Mouse (Mus musculus) lung, embryonic 15.5 days (tissue): ENCODE measurements at regions not wholly inside any gene's neighbourhood (a gene's known extent, or its start where the extent isn't known, plus 50 kb on each side); places are given as distances from the start of the nearest gene placed in this dataset.

ENCODE experiments used
- ATAC-seq: fragments of 200-750 bp; cut with Nextera tagmentation; 2 replicates; pipeline ENCODE4 v1.8.0; 2017; ENCODE audit warnings: moderate number of reproducible peaks, borderline replicate concordance; ENCODE audit not compliant: low FRiP score, low TSS enrichment; ENCODE audit errors: extremely low read depth
- H3K27ac ChIP-seq: fragments of 300-500 bp; sonication (generic); 2 replicates; pipeline ENCODE4 v1.5.1; 2015; ENCODE audit warnings: moderate library complexity, mild to moderate bottlenecking, inconsistent platforms
- H3K27me3 ChIP-seq: fragments of 300-500 bp; sonication (generic); 2 replicates; pipeline ENCODE4 v1.6.1; 2015; ENCODE audit warnings: inconsistent platforms
- H3K36me3 ChIP-seq: fragments of 300-500 bp; sonication (generic); 2 replicates; pipeline ENCODE4 v1.6.1; 2015; ENCODE audit warnings: inconsistent platforms
- H3K4me1 ChIP-seq: fragments of 300-500 bp; sonication (generic); 2 replicates; pipeline ENCODE4 v1.6.1; 2015; ENCODE audit warnings: inconsistent platforms
- H3K4me2 ChIP-seq: fragments of 300-500 bp; sonication (generic); 2 replicates; pipeline ENCODE4 v1.6.1; 2015; ENCODE audit warnings: inconsistent platforms, mild to moderate bottlenecking, moderate library complexity
- H3K4me3 ChIP-seq: fragments of 300-500 bp; sonication (generic); 2 replicates; pipeline ENCODE4 v1.5.1; 2015; ENCODE audit warnings: mild to moderate bottlenecking, inconsistent platforms
- H3K9ac ChIP-seq: fragments of 300-500 bp; sonication (generic); 2 replicates; pipeline ENCODE4 v1.6.1; 2015; ENCODE audit warnings: inconsistent platforms
- H3K9me3 ChIP-seq: fragments of 300-500 bp; sonication (generic); 2 replicates; pipeline ENCODE4 v1.6.1; 2016; ENCODE audit warnings: inconsistent platforms
- WGBS: fragments of 180-500 bp; shearing (Covaris S2); methylation state at CpG from one replicate; pipeline ENCODE4 v1.1.7; 2015; 5-methylcytosine and 5-hydroxymethylcytosine counted together

DNA sequence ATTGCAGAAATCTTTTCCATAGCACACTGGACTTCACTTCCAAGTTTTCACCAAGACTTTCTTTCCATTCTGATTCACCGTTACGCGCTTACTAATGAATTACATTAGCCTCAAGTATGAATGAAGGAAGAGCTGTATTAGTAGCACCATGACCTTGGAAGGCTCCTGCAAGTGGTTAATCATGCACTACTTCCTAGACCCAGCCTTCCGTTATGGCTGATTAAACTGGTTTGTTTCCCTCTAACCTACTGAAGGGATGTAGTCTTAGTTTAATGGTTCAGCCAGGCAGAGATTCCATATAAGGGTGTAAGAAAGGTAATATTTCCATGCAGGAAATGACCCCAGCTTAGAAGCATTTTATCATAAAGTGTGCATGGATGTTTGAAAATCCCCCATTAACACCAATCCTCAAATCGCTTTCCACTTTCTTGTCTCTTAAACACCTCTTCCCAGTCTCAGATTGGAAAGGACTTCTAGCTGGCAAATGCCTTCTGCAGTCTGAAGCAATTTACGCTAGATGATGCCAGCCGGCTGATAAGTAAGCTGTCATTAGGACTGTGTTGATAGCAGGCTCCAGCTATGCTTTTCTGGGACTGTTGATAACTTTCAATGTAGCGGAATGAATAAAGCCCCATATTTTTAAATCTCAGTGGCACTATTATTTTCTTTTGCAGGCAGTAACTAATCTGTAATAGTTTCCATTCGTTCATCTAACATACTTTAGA, 215.6 kb upstream of the Bmp2 start:
- no peak overlapping the region for H3K27ac ChIP-seq
- no peaks in the 10 kb centered on the region for H3K36me3 ChIP-seq
- H3K4me2 ChIP-seq: no peak overlapping the region
- 76% methylated on average over 9 of the region's 9 CpGs for WGBS
- no peaks in the 10 kb centered on the region for H3K27me3 ChIP-seq
- no peak overlapping the region for H3K4me3 ChIP-seq
- H3K9me3 ChIP-seq: no peaks in the 10 kb centered on the region
- H3K4me1 ChIP-seq: no peaks in the 10 kb centered on the region
- H3K9ac ChIP-seq: no peak overlapping the region
- no peak for ATAC-seq

DNA sequence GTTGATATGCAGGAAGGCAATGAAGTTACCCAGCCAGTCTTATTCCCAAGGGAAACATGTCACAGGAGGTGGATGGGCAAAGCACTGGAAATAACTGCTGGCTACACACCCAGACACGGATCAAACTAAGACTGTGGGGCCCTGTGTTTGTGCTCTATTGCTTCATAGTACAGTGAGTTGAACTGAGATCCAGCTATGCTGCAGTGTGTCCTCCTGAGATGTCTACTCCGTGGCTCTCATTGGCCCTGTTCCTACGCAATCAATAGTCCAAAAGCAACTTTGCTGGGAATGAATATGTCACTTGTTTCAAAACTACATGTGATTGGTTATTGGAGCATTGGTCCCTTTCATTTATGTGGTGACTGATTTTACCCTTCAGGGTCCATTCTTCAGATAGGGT, 213.8 kb upstream of the Bmp2 start:
- WGBS: 74% methylated on average over 3 of the region's 3 CpGs
- Histone ChIP-seq H3K27me3 (no peaks in the 10 kb centered on the region), H3K36me3 (no peaks in the 10 kb centered on the region), H3K4me2 (no peak overlapping the region), H3K4me3 (no peak overlapping the region), H3K4me1 (no peaks in the 10 kb centered on the region), H3K9ac (no peak overlapping the region), H3K27ac (no peak overlapping the region), H3K9me3 (no peaks in the 10 kb centered on the region)
- ATAC-seq: no peak

DNA sequence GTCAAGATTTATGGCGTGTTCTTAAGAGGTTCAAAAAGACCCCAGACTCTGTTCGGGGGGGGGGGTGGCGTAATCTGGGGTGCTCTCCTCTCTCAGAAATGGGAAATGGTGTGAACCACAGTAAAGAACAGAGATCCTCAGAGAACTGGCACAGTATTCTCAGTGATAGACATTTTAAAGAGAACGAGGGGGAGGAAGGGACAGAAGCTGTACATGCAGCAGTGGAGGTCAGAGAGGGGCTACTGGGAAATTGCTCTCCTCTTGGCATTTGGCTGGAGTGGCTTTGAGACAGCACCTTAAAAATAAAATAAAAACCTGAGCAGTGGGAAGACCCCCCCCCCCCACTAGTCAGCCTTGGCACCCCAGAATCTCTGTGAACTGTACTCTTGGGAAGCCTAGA, 210.6 kb upstream of the Bmp2 start:
- H3K9ac ChIP-seq: no peak overlapping the region
- WGBS: 60% methylated on average over 4 of the region's 4 CpGs
- no peaks in the 10 kb centered on the region for H3K36me3 ChIP-seq
- H3K4me1 ChIP-seq: peaks cover 3% of the 10 kb centered on the region; the same call in 1 of the 2 replicates
- no peaks in the 10 kb centered on the region for H3K9me3 ChIP-seq
- H3K27ac ChIP-seq: no peak overlapping the region
- no peak for ATAC-seq
- no peak overlapping the region for H3K4me2 ChIP-seq
- no peaks in the 10 kb centered on the region for H3K27me3 ChIP-seq
- H3K4me3 ChIP-seq: no peak overlapping the region

DNA sequence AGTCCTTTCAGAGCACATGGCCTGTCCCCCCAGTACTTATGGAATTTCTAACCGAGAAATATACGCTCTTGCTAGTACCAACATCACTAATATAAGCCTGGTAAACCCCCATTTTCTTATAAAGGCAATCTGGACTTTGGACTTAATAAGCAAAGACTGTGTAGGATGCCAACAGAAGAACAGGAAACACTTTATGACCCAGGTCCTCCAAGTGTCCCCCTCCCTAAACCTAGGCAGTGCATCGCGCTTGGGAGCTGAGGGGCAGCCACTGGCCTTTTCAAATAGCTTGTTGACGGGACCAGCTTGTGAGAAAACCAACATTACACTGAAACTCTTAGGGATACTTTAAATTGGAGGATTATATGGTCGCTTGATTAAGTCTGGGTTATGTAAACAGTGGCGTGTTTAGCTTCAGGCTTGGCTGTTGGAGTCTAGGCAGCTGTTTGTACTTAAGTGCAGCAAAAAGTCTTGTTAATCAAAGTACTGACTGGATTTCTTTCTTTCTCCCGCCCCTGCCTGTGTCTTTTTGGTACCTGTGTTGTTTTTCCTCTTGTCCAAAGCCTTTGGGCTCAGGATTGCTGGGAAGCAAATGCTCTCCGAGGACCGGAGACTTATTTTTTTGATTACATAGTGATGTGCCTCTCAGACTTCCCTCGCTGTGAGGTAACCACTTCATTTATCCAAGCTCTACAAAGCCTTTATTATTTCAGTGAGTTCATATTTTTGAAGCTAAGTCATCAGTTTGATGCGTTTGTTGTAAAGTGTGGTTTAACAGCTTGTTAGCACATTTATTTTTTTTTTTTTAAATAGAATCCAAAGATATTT, 205.8 kb upstream of the Bmp2 start:
- Histone ChIP-seq H3K9me3 (no peaks in the 10 kb centered on the region), H3K27ac (no peak overlapping the region), H3K27me3 (no peaks in the 10 kb centered on the region), H3K36me3 (no peaks in the 10 kb centered on the region), H3K9ac (no peak overlapping the region), H3K4me1 (peaks cover 8% of the 10 kb centered on the region; the same call in 1 of the 2 replicates), H3K4me2 (peak overlapping the region; percentile 0; the same call in 1 of the 2 replicates), H3K4me3 (no peak overlapping the region)
- no peak for ATAC-seq
- 31% methylated on average over 12 of the region's 12 CpGs for WGBS

DNA sequence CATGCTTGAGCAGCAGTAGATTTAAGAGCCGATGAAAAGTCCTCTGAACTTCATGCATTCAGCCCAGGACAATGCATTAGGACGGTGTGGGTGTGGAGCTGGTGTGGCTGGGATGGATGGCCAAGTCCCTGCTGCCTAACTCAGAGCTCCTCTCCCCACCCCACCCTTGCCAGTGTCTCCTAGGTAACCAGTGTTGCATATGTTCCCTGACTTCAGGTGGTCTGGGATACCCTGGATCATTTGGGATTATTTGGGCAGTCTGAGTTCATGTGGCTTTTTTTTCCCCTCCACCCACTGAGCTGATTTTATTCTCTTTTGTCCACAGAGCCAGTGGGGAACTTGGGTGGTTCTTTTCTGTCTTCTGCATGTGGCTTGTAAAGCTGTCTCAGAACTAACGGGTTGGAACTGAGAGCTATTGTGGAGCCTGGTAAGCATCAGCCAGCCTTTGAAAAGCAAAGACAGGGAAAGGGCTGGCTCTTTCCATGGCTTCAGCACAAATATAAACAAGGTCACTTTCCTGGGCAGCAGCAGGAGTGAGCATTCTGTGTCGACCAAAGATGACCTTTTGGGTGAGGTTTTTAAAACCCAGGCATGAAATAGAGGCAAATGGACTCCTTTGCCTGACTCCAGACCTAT, 205.1 kb upstream of the Bmp2 start:
- no peaks in the 10 kb centered on the region for H3K36me3 ChIP-seq
- H3K27me3 ChIP-seq: no peaks in the 10 kb centered on the region
- H3K9ac ChIP-seq: no peak overlapping the region
- no peak for ATAC-seq
- H3K4me3 ChIP-seq: no peak overlapping the region
- H3K9me3 ChIP-seq: no peaks in the 10 kb centered on the region
- WGBS: 22% methylated on average over 4 of the region's 4 CpGs
- H3K27ac ChIP-seq: no peak overlapping the region
- H3K4me1 ChIP-seq: peaks cover 8% of the 10 kb centered on the region; the same call in 1 of the 2 replicates
- 0 out of 2 replicates have a peak overlapping the region, but pooled peaks have one; percentile 0 for H3K4me2 ChIP-seq

DNA sequence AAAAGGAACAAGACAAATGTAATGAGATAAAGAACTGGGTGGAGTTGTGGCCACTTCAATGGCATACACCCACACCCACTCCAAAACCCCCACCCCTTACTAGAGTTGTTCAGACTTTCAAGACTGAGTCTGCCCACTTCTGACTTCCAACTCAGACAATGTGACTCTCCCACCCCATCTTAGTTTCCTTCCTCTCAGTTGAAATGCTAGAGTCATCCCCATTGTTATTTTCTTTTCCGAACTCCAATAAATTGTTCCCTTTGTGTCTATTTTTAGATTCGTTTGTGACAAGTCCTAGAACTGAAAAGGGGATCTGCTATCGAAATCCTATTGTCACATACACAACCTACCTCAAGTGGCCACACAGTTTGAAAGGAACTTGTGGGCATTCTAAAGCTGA, 200.7 kb upstream of the Bmp2 start:
- no peak overlapping the region for H3K4me3 ChIP-seq
- no peak overlapping the region for H3K9ac ChIP-seq
- peaks cover 5% of the 10 kb centered on the region; the same call in 1 of the 2 replicates for H3K4me1 ChIP-seq
- 61% methylated on average over 3 of the region's 3 CpGs for WGBS
- no peaks in the 10 kb centered on the region for H3K36me3 ChIP-seq
- H3K4me2 ChIP-seq: no peak overlapping the region
- H3K9me3 ChIP-seq: no peaks in the 10 kb centered on the region
- no peaks in the 10 kb centered on the region for H3K27me3 ChIP-seq
- no peak overlapping the region for H3K27ac ChIP-seq
- no peak for ATAC-seq

DNA sequence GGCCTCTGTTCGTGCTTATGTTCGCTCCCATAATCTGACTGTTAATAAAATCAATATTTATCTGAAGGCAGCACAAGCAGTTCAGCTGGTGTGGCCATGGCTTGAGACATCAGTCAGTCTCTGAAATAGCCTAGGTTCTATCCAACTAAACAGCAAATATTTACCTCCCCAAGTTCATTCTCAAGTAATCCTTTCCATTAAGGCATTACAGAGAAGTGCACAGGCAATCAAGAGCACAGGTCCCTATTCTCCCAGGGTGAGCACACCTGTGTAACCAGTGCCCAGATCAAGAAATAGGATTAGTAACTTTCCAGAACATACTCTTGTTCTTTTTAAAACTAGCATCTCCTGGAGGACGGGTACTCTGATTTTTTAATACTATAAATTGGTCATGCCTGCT, 199.2 kb upstream of the Bmp2 start:
- Histone ChIP-seq H3K36me3 (no peaks in the 10 kb centered on the region), H3K27me3 (no peaks in the 10 kb centered on the region), H3K4me2 (no peak overlapping the region), H3K9ac (no peak overlapping the region), H3K9me3 (no peaks in the 10 kb centered on the region), H3K27ac (no peak overlapping the region), H3K4me3 (no peak overlapping the region), H3K4me1 (no peaks in the 10 kb centered on the region)
- ATAC-seq: no peak
- 52% methylated on average over 3 of the region's 3 CpGs for WGBS

DNA sequence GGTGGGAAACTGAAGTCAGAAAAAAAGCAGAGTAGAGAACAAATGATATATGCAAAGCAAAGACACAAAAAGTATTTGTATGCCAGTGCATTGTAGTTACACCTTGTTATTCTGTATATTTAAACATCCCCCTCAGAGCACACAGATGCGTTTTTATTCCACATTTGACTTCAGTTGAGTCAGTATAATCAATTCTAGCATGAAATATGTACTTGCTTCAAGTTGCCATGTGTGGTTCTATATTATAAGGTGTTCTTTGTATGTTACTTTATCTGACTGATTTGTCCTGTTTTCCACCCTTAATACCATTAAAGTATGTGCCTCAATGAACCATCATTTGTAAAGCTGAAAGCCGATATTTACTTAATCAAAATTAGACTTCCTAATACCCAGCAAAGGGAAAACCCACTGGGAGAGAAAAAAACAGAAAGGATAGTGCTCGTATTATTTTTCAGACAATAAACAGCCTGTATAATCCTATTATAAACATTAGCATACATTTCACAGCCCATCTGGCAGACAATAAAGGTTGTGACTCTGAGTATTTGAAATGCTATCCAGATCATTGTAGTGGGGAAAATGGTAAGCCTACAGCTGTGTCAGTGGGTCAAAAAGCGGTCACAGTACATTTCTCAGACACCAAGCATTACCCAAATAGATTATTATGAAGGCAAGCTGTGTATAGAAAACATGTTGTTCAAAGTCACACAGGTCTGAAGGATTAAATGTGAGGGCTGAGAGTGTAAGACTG, 189.1 kb upstream of the Bmp2 start:
- H3K4me3 ChIP-seq: no peak overlapping the region
- WGBS: 56% methylated on average over 4 of the region's 4 CpGs
- no peak for ATAC-seq

DNA sequence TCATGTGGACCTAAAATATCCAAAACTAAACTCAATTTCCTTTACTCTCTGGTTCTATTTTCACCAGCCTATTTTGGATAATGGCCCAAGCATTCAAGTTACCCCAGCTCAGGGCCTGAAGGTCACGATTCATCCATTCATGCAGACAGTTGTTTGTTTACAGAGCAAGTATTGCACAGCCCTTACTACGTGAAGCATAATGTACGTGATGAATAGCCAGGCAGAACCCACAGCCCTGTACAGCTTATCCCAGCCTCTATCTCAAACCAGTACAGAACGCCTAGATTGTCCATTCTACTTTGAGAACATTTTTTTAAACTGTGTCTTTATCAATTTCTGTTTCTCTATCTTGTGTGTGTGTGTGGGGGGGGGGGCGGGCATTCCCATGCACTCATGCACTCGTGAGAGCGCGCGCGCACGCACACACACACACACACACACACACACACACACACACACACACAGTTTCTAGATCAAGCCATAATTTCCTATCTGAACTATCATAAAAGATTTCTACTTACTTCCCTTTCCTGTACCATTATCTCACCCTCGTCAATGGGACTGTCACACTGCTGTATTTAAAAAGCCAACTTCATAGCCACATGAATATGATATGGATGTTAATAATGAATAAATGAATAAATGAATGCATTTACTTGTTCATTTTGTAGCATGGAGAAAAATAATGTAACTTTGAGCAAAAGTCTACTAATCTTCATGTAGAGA, 180.3 kb upstream of the Bmp2 start:
- WGBS: 67% methylated on average over 12 of the region's 12 CpGs
- Histone ChIP-seq H3K27me3 (no peaks in the 10 kb centered on the region), H3K9ac (no peak overlapping the region), H3K27ac (no peak overlapping the region), H3K4me1 (0 out of 2 replicates have a peak, but pooled peaks cover 3% of the 10 kb centered on the region), H3K4me2 (no peak overlapping the region), H3K9me3 (no peaks in the 10 kb centered on the region), H3K4me3 (no peak overlapping the region), H3K36me3 (no peaks in the 10 kb centered on the region)
- peak; percentile 75; the same call in 1 of the 2 replicates for ATAC-seq

More for the DNA sequence above, 189.1 kb upstream of the Bmp2 start:
- H3K27ac ChIP-seq: no peak overlapping the region
- H3K9ac ChIP-seq: no peak overlapping the region
- no peaks in the 10 kb centered on the region for H3K36me3 ChIP-seq
- no peaks in the 10 kb centered on the region for H3K9me3 ChIP-seq
- H3K4me1 ChIP-seq: no peaks in the 10 kb centered on the region
- H3K27me3 ChIP-seq: no peaks in the 10 kb centered on the region
- no peak overlapping the region for H3K4me2 ChIP-seq

DNA sequence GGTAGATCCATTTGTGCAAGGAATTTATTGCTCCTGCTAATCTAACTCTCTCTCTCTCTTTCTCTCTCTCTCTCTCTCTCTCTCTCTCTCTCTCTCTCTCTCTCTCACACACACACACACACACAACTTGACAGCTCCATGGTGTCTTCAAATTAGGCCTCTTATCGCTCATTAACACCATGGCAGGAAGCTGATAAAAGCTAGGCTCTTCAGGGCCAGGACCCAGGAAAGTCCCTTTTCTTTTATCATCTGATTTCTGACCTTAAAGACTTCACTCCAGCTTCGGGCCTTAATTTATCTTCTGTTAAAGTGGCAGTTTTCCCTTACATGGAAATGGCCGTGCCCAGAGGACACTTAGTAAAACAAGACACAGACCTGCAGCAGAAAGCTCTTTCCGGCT, 178.4 kb upstream of the Bmp2 start:
- 35% methylated on average over 4 of the region's 4 CpGs for WGBS
- 0 out of 2 replicates have a peak, but pooled peaks cover 3% of the 10 kb centered on the region for H3K4me1 ChIP-seq
- no peak for ATAC-seq
- no peak overlapping the region for H3K4me3 ChIP-seq
- H3K9me3 ChIP-seq: no peaks in the 10 kb centered on the region
- H3K27ac ChIP-seq: no peak overlapping the region
- no peak overlapping the region for H3K9ac ChIP-seq
- H3K27me3 ChIP-seq: no peaks in the 10 kb centered on the region
- no peaks in the 10 kb centered on the region for H3K36me3 ChIP-seq
- H3K4me2 ChIP-seq: no peak overlapping the region

DNA sequence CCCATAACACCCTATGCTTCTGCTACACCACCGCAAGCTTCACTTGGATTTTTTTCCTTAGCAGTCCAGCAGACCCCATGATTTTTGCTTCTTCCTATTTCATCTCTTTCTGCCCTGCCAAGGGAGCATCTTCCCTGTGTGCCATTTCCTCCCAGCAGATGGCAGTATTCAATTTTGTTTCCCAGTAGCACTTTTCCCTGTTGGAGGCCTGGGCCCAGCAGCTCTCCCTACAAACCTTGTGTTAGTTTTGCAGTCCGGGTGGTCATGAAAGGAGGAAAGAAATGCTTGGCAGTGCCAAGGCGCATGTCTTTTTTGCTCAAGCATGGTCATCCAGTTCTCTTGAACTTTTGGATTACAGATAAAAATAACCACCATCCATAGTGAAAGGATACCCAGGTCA, 170.9 kb upstream of the Bmp2 start:
- Histone ChIP-seq H3K36me3 (no peaks in the 10 kb centered on the region), H3K27me3 (no peaks in the 10 kb centered on the region), H3K4me1 (no peaks in the 10 kb centered on the region), H3K4me2 (no peak overlapping the region), H3K9me3 (no peaks in the 10 kb centered on the region), H3K9ac (no peak overlapping the region), H3K4me3 (no peak overlapping the region), H3K27ac (no peak overlapping the region)
- no peak for ATAC-seq
- 70% methylated on average over 3 of the region's 3 CpGs for WGBS
